Mouse (Mus musculus) forebrain, embryonic 13.5 days (tissue): ENCODE measurements around the gene Cntln. TPM values are rescaled to one million over a fixed set of nuclear protein-coding genes. Genes with fewer than 3 reads are reported as not detected.

Experiments used
- ATAC-seq: fragments of 200-750 bp; cut with Nextera tagmentation; 2 replicates; pipeline ENCODE4 v1.8.0; 2017
- H3K27ac ChIP-seq: fragments of 300-500 bp; sonication (generic); 2 replicates; pipeline ENCODE4 v1.5.1; 2015; ENCODE audit warnings: inconsistent platforms, mild to moderate bottlenecking, moderate library complexity
- H3K27me3 ChIP-seq: fragments of 300-500 bp; sonication (generic); 2 replicates; pipeline ENCODE4 v1.6.1; 2015; ENCODE audit warnings: mild to moderate bottlenecking, inconsistent platforms
- H3K36me3 ChIP-seq: fragments of 300-500 bp; sonication (generic); 2 replicates; pipeline ENCODE4 v1.6.1; 2015; ENCODE audit warnings: mild to moderate bottlenecking, inconsistent platforms; ENCODE audit not compliant: poor library complexity, severe bottlenecking
- H3K4me1 ChIP-seq: fragments of 300-500 bp; sonication (generic); 2 replicates; pipeline ENCODE4 v1.6.1; 2015; ENCODE audit warnings: inconsistent platforms
- H3K4me2 ChIP-seq: fragments of 300-500 bp; sonication (generic); 2 replicates; pipeline ENCODE4 v1.6.1; 2015; ENCODE audit warnings: inconsistent platforms, mild to moderate bottlenecking, moderate library complexity
- H3K4me3 ChIP-seq: fragments of 300-500 bp; sonication (generic); 2 replicates; pipeline ENCODE4 v1.5.1; 2015; ENCODE audit warnings: mild to moderate bottlenecking, inconsistent platforms
- H3K9ac ChIP-seq: fragments of 300-500 bp; sonication (generic); 2 replicates; pipeline ENCODE4 v1.6.1; 2015; ENCODE audit warnings: mild to moderate bottlenecking, inconsistent platforms
- H3K9me3 ChIP-seq: fragments of 300-500 bp; sonication (generic); replicated peaks from 2 replicates; pipeline ENCODE4 v1.6.1; 2016; ENCODE audit warnings: inconsistent platforms
- WGBS: fragments of 180-500 bp; shearing (Covaris S2); methylation state at CpG from one replicate; pipeline ENCODE4 v1.1.7; 2015; 5-methylcytosine and 5-hydroxymethylcytosine counted together
- polyA plus RNA-seq: library from polyadenylated mRNA; unstranded; fragments of >200 nt; fragmentation: Nextera tagmentation; extraction: Ambion mirVana; gene quantifications from 2 replicates; pipeline ENCODE4 v1.2.1, GENCODE M21; 2015

Cntln gene
- polyA plus RNA-seq, 1 experiment from 2014 or later = 9.1 TPM

DNA sequence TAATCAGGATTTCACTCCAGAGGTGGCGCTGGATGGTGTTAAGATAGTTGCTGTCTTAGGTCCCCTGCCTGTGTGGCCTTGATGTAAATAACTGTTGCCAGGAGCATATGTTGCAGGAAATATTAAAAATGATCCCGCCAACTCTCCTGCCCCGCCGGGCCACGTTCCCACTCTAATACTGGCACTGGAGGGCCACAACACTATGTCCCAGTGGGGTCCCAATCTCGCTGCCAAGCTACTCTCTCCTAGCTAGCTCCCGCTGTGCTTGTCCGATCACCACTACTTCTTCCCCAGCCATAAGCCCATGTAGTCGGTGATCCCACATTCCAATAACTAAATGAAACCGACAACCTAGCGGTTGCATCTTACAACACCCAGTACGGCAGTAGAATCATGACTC, 283.9 kb downstream of the Cntln start:
- Histone ChIP-seq H3K9ac (no peak overlapping the region), H3K9me3 (no peaks in the 10 kb centered on the region)
- WGBS = 92% methylated on average over 12 of the region's 12 CpGs

DNA sequence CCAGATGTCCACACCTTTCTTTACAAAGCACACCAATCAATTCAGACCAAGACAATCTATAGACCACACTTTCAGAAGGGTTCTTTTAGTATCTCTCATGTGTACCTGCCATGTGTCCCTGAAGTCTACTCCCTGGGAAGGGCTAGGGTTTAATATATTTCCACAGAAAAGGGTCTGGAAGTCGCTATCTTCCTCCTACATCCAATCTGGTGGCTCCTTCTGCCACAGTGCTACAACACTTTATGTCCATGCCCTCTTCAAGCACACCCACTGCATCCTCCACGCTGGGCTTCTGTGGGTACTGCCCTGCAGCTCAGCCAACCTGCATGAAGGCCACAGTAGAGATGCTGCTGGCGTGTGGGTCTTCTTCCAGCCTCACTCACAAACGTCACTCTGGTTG, 291.4 kb downstream of the Cntln start:
- WGBS = 90% methylated on average over 4 of the region's 4 CpGs
- H3K9me3 ChIP-seq = no peaks in the 10 kb centered on the region
- H3K27me3 ChIP-seq = no peaks in the 10 kb centered on the region
- H3K4me3 ChIP-seq = no peak overlapping the region
- H3K4me1 ChIP-seq = no peaks in the 10 kb centered on the region
- no peak overlapping the region for H3K4me2 ChIP-seq
- no peaks in the 10 kb centered on the region for H3K36me3 ChIP-seq
- ATAC-seq = no peak
- H3K27ac ChIP-seq = no peak overlapping the region
- H3K9ac ChIP-seq = no peak overlapping the region

More for the DNA sequence above, 283.9 kb downstream of the Cntln start:
- Histone ChIP-seq H3K4me1 (no peaks in the 10 kb centered on the region), H3K27me3 (no peaks in the 10 kb centered on the region), H3K4me2 (no peak overlapping the region), H3K36me3 (no peaks in the 10 kb centered on the region), H3K4me3 (no peak overlapping the region), H3K27ac (no peak overlapping the region)
- ATAC-seq = no peak

DNA sequence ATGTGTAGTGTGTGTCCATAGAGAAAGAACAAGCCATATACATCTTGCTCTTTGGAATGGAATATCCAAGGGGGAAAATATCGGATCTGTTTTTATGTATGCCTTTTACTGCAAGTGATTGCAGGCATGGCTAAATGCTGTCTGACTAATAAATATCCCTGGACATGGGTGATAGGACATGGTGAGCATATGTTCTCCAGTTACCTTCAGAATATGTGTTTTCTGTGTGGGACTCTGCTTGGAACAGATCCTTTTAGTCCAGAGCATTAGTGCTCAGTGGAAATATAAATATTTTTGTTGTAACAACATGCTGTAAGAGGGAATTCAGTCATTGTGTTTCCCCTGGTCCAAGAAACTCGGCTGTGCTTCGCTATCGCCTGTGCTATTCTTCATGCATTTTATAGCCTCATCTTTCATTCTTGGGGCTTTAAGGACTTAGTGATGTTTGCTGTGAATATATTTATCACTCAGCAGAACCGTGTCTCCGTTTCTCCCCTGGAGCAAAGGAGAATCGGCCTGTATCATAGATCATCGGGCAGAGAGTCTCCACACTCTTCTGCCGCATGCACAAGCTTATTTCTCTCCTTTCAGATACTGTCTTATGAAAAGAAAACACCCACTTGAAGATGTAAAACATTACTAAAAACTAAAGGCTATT, 294.4 kb downstream of the Cntln start:
- H3K4me2 ChIP-seq = no peak overlapping the region
- H3K36me3 ChIP-seq = no peaks in the 10 kb centered on the region
- H3K4me3 ChIP-seq = no peak overlapping the region
- no peak overlapping the region for H3K9ac ChIP-seq
- no peaks in the 10 kb centered on the region for H3K9me3 ChIP-seq
- no peaks in the 10 kb centered on the region for H3K4me1 ChIP-seq
- ATAC-seq = no peak
- no peaks in the 10 kb centered on the region for H3K27me3 ChIP-seq
- WGBS = 91% methylated on average over 9 of the region's 9 CpGs
- H3K27ac ChIP-seq = no peak overlapping the region

Other genes starting within 250 kb of the Cntln start
- 1.6 and 1.8 TPM in 2 replicates for gene Bnc2, start 209.0 kb upstream of the Cntln start, polyA plus RNA-seq